Mouse (Mus musculus) retina, adult 2 months (tissue): Measurements from ENCODE around the gene Bmyc.
"Not testable (repeated sequence)": the region's sequence is repeated elsewhere in the genome, so short reads cannot be mapped to it uniquely, and the experiment has no call there.

Experiments
- DNase-seq: peaks from one replicate; pipeline ENCODE4 v3.0.0-alpha.2; 2012; ENCODE audit warnings: low read depth, low spot score

The Bmyc gene

GRCm38 (mm10) chr2:25733199-25733930, 26.8 kb downstream of the Bmyc start:
- DNase-seq: no peak

- not testable (repeated sequence) for DNase-seq
These were observed 30.2 kb downstream of the Bmyc start, which contains the start of gene Obp2b for GRCm38 (mm10) chr2:25736709-25737108. Obp2b (plus strand) TSS chr2:25737009.

- no peak for DNase-seq
These were observed 35.1 kb downstream of the Bmyc start for GRCm38 (mm10) chr2:25741671-25742070.

- DNase-seq: no peak
These were observed 47.7 kb downstream of the Bmyc start for GRCm38 (mm10) chr2:25754201-25754600.
